Mouse (Mus musculus): Measurements from ENCODE around the gene Mrpl54.

Mrpl54 gene

DNA sequence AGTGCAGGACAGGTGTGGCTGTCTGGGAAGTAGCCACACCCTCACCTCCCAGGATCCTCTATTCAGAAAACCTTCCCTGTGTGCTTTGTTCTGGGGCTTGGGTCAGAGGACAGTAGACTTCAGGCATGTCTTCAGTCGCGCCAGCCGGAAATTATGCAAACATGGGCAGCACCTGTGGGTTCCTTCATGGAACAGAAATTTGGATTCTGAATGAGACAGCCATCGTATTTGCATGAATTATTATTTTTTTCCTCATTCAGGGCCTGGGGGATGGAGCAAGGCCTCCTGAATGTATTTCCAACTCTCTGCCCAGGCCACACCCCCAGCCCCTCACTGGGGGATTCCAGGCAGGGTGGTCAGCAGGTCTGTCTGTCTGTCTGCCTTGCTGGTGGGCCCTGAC, 5.7 kb downstream of the Mrpl54 start:
- DNase-seq (ENCODE audit: low read depth, low spot score), result no peak

DNA sequence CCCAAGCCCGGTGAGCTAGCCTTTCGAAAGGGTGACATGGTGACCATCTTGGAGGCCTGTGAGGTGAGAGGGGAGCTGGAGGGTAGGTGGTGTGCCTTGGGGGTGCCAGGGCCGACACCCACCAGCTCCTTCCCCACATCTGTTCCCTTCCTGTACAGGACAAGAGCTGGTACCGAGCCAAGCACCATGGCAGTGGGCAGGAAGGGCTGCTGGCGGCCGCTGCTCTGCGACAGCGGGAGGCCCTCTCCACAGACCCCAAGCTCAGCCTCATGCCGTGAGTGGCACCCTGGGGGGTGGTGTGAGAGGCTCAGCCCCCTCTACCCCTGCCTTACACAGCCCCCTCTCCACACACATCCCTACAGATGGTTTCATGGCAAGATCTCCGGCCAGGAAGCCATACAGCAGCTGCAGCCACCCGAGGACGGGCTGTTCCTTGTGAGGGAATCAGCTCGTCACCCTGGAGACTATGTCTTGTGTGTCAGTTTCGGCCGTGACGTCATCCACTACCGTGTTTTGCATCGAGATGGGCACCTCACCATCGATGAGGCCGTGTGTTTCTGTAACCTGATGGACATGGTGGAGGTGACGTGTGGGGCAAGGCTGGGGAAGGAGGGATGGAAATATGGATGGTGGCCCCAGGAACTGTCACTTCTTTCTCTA, 7.4 kb downstream of the Mrpl54 start:
- DNase-seq (ENCODE audit: low read depth, low spot score), result no peak

GRCm38 (mm10) chr10:81257158-81258039, 9.3 kb downstream of the Mrpl54 start:
- DNase-seq (ENCODE audit: low read depth, low spot score), result no peak

GRCm38 (mm10) chr10:81254886-81255285, 11.8 kb downstream of the Mrpl54 start:
- no peak for DNase-seq (ENCODE audit: low read depth, low spot score)

DNA sequence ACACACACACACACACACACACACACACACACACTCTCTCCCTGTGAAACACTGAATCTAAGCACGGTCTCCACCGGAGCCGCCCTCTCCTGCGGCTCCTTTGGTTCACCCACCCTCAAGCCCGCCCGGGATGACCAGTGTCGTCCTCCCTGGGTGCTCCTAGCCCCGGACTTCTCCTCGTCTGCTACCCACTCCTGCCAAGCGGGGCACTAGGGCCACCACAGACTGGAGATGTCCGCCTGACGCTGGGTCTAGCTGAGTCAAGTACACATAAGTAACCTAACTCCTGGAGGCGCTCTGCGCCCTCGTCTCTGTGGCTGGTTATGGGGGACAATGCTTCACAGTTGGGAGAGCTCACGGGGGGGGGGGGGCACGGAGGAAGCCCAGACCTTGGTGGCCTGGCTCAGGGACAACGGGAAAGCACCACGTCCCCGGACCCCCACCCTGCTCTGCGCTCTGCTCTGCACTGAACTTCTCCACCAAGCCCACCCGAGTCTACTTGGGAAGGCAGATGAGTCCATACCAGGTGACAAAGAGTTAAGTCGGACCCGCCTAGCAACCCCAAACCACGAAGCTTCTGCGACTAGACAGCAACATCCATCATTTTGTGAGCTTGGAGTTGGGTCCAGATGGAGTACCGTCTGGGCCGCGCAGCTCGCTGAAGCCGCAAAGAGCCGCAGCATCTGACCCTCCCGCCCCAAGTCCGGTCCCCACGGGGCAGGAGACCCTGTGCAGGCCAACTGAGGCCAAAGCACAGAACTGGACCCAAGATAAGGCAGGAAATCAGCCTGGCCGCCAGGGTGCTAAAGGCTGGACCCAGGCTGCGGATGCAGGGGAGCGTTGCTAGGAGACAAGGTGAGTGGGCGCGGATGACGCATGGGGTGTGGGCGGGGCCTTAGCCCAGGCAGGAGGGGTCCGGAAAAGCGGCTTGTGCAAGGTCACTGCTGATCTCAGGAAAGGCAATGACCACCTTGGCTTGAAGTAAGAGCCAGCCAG, 14.0 kb downstream of the Mrpl54 start, which contains the start of gene Matk:
Gene Matk, plus strand, starts transcription at position 512 of the 996 bp plus-strand sequence.
- DNase-seq (ENCODE audit: low read depth, low spot score), result peak; percentile 32

DNA sequence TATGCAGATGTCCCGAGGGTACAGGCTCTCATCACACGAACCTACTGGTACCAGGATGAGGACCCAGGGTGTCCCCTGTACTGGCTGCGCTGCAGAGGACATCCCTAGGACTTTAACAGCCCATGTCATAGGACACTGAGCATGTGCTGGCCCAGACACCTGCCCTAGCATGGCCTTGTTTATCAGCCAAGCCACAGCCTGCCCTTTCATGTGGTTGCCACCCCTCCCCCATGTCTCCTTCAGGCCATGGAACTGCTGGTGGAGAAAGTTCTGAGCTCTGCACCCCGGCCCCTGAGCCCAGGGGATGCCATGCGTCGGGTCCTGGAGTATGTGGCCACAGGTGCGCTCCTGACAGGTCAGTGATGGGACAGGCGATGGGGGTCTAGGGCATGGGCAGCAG, 17.3 kb downstream of the Mrpl54 start:
- no peak for DNase-seq (ENCODE audit: low read depth, low spot score)

DNA sequence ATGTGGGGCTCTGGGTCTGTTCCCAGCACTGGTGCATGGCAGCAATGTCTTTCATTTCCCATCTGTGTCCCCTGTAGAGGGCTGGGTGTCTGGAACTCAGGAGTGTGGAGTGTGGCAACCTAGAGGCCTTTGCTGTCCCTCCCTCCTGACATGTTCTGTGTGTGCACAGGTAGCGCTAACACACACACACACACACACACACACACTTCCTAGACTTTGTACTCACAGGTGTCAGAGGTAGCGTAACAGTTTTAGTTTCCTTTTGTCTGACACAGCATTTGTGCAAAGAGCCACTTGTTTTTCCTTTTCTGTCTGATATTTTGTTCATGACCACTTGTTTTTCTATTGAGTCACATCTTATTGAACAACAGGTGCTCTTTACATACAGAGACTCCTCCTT, 18.9 kb downstream of the Mrpl54 start:
- no peak for DNase-seq (ENCODE audit: low read depth, low spot score)

GRCm38 (mm10) chr10:81245166-81245565, 21.6 kb downstream of the Mrpl54 start:
- no peak for DNase-seq (ENCODE audit: low read depth, low spot score)

- DNase-seq (ENCODE audit: low read depth, low spot score), result peak; percentile 65
These were observed 22.1 kb downstream of the Mrpl54 start for GRCm38 (mm10) chr10:81244595-81244994.

DNA sequence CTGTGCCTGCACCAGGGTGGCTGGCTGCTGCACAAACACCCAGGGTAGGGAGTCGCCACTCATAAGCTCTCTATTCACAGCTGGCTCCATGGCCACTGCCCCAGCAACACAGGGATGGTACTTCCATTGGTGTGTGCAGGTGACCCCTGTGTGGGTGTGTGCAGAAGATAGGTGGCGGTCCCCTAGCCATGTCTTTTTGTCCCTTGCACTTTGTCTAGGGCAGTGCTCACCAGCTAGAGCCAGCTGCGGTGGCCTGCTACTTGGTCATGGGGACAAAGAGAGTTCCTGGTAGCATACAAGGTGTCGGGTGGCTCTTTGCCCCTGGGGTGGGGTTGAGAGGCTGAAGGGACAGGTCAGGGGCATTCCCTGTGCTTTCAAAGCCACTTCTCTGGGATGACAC, 22.6 kb downstream of the Mrpl54 start:
- no peak for DNase-seq (ENCODE audit: low read depth, low spot score)

DNA sequence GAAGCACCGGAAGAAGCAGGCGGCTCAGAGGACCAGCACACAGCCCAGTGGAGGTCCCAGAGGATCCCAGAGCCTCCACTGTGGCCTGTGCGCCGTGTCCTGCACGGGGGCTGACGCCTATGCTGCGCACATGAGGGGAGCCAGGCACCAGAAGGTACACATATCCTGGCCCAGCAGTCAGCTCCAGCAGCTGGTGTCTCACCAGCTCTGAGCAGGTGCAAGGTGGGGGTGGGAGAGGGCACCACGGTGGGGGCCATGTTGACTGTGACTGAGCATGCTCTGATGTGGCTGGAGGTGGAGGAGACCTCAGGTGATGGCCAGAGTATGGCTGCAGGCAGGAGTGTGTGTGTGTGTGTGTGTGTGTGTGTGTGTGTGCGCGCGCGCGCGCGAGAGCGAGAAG, 24.7 kb downstream of the Mrpl54 start:
- no peak for DNase-seq (ENCODE audit: low read depth, low spot score)

DNA sequence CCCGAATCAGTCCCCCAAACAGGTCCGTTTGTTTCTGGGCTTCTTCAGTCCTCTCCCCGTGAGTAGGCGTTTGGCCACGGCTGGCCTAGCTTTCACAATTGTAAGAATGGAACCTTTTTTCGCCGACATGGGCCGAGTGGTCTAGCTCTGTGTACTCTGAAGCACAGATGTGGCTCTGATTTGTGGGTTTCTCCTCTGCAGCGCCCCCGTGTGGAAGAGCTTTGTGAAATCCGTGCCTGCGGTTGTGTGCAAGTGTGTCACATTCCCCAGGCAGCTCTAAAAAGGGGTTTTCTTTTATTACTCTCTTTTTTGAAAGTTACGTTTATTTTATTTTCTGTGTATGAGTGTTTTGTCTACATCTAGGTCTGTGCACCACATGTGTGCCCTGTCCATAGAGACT, 25.9 kb downstream of the Mrpl54 start:
- DNase-seq (ENCODE audit: low read depth, low spot score), result peak; percentile 48

DNA sequence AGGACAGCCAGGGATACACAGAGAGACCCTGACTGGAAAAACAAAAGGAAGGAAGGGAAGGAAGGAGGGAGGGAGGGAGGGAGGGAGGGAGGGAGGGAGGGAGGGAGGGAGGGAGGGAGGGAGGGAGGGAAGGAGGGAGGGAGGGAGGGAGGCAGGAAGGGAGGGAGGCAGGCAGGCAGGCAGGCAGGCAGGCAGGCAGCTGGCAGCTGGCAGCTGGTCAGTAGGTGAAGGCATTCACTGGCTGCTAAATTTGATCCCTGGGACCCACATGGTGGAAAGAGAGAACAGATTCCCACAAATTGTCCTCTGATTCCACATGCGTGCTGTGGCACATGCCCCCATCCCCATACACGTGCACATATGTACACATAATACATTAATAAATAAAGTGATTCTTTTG, 28.1 kb downstream of the Mrpl54 start:
- DNase-seq (ENCODE audit: low read depth, low spot score), result no peak

- DNase-seq (ENCODE audit: low read depth, low spot score), result no peak
These were observed 30.1 kb downstream of the Mrpl54 start for GRCm38 (mm10) chr10:81236471-81237268.

DNA sequence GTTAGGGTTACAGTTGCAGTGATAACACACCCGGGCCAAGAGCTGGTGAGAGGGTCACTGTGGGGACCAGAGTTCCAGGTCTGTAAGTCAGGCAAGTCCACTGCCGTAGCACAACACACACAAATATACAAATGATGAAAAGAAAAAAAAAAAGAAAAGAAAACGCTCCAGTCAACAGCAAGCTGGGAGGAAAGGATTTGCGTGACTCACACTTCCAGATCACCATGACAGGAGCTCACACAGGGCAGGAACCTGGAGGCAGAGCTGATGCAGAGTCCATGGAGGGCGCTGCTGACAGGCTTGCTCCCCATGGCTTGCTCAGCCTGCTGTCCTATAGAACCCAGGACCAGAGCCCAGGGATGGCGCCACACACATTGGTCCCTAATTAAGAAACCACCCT, 32.5 kb downstream of the Mrpl54 start:
- DNase-seq (ENCODE audit: low read depth, low spot score), result no peak

GRCm38 (mm10) chr10:81233226-81233585, 33.5 kb downstream of the Mrpl54 start:
- no peak for DNase-seq (ENCODE audit: low read depth, low spot score)

DNA sequence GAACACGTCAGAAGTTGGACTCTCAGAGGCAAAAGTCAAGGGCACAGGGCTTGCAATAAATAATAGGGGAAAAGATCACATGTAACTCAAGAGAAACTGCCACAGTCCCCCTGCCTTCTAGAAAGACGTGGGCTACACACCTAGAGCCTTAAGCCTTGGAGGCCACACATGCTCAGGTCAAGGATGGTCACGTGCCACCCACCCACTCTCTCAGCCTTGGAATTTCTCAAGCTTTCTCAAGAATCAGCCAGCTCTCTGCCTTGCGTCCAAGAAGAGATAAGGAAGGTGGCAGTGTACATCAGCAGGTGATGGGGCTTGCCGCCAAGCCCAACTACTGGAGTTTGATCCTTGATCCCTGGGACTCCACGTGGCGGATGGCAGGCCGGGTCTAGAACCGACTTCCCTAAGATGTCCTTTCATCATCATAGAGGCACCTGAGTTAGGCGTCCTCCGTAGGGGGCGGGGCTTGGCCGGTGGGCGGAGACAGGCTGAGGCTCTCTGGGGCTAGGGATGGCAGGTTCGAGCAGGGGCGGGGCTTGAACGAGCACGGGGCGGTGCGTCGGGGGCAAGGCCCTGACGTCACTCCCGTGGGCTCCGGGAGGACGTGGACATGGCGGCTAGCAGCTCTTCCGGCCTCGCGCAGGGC, 34.0 kb downstream of the Mrpl54 start, which contains the start of gene Zfr2:
Gene Zfr2, plus strand, starts transcription at position 576 of the 646 bp plus-strand sequence.
- peak; percentile 77 for DNase-seq (ENCODE audit: low read depth, low spot score)

DNA sequence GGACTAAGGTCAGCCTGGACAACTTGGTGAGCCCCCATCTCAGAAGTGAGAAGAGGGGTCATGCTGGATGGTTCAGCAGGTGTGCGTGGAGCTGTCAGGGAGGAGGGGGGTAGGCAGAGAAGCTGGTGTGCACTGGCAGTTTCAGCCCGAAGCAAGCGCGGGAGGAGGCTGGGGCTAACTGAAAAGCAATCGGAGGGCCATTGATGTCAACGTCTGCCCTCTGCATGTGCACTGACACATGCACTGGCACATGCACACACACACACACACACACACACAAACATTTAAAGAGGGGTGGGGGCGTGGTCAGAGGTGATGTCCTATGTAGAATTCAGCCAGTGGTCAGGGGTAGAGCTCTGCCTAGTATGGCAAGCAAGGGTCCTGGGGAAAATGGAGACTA, 35.3 kb downstream of the Mrpl54 start:
- no peak for DNase-seq (ENCODE audit: low read depth, low spot score)

DNA sequence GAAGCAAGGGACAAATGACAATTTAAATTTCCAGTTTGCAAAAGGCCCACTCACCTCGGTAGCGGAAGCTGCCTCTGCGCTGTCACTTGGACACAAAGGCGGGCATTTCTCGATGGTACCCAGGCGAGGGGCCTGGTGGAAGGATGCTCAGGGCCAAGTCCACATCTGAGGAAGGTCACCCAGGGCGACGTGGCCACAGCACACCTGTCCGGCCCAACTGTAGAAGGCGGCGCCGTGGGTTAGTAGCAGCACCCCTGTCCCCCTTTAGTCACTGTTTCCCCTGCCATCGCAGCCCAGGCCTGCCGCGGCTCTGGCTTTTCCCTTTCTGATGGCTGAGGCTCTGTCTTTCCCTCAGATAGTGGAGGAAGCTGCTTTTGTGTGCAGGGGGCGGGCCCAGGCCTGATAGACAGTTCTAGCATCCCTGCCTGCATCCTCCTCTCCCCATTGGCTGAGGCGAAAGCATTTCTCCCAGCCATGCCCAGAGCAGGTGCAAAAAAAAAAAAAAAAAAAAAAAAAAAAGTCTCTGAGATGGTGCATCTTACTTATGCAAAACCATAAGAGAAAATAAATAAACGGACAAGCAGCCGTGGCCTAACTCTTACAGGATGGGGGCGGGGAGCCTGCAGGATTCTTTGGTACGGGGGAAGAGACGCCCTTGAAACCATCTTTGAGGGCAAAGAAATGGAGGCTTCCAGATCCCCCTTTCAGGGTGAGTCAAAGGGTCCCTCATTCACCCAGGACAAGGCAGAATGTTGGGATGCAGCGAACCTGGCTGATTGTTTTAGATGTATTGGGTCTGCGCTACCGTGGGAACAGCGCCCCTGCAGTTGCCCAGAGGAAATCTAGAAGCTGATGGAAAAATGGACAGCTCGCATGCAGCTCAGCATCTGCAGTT, 36.0 kb downstream of the Mrpl54 start, which contains the start of gene Atcay:
Gene Atcay, minus strand, starts transcription at position 396 of the 895 bp plus-strand sequence.
- peak; percentile 42 for DNase-seq (ENCODE audit: low read depth, low spot score)
